Mouse (Mus musculus) left cerebral cortex, adult 8-10 months (tissue): Measurements from ENCODE around the gene Phf1. TPM values are rescaled to one million over a fixed set of nuclear protein-coding genes. Genes with fewer than 3 reads are reported as not detected.

Source experiments
- DNase-seq, 2 experiments: peaks; one replicate each; pipeline ENCODE4 v3.0.0; 2022; ENCODE audit warnings: low spot score in 2 of 2
- total RNA-seq, 4 experiments: library from RNA; stranded (reverse); gene quantifications; 2 replicates each; pipeline ENCODE4 v1.2.4; 2022

Phf1 gene
- total RNA-seq, 4 experiments from 2014 or later = 37.2 to 42.2 (median 38.0) TPM

DNA sequence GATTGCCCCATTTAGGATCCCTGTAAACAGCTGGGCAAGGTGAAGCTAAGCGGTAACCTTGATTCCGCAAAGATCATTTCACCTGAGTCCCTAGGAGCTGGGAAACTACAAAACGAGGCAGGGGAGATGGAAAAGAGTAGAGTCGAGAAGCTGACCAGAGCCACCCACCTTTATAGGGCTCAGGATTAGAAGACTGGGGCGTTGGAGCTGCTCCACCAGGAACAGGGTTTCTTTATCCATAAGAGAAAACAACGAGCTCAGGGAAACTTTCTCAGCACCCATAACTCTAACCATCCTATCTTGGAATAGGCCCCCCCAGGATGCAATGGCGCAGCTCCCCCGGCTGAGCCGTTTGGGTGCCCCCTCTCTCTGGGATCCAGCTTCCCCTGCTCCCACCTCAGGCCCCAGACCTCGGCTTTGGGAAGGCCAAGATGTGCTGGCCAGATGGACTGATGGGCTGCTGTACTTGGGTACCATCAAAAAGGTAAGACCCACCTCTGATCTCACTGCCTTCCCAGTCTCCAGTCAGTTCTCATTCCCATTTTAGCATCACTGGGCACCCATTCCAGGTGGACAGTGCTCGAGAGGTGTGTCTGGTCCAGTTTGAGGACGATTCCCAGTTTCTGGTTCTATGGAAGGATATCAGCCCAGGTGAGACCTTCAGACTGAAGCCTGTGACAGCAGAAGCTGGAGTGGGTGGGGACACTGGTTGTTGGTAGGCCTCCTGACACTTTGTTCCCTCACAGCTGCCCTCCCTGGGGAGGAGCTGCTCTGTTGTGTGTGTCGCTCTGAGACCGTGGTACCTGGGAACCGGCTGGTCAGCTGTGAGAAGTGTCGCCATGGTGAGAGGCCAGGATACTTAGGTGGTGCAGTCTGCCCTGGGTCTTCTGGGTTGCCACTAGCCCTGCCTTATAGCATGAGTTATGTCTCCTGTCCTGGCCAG lies 1.3 kb downstream of the Phf1 start:
- DNase-seq = no peak

GRCm38 (mm10) chr17:26935027-26935426 lies 2.2 kb downstream of the Phf1 start:
- no peak for DNase-seq

- DNase-seq = no peak
These were observed 3.6 kb downstream of the Phf1 start for GRCm38 (mm10) chr17:26936453-26936852.

GRCm38 (mm10) chr17:26936921-26937695 lies 4.3 kb downstream of the Phf1 start:
- DNase-seq = no peak

- no peak for DNase-seq
These were observed 5.2 kb downstream of the Phf1 start for GRCm38 (mm10) chr17:26937883-26938695.

DNA sequence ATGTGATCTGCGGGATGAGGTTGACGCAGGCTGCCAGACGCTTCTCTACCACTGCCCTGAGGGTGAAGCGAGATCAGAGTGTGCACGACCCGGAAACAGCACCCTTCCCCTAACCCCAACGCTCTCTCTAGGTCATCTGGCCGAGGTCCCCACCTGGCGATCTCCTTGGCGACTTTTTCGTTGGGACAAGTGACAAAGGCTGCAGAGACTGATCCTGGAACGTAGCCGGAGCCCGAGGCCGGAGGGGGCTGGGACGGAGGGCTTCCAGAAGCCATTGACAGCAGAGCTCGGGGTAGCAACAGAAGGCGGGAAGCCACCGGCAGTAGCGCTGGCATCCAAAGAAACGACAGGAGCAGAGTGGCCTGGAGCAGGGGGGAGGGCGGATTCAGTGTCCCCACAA lies 5.9 kb downstream of the Phf1 start:
- DNase-seq = no peak

DNA sequence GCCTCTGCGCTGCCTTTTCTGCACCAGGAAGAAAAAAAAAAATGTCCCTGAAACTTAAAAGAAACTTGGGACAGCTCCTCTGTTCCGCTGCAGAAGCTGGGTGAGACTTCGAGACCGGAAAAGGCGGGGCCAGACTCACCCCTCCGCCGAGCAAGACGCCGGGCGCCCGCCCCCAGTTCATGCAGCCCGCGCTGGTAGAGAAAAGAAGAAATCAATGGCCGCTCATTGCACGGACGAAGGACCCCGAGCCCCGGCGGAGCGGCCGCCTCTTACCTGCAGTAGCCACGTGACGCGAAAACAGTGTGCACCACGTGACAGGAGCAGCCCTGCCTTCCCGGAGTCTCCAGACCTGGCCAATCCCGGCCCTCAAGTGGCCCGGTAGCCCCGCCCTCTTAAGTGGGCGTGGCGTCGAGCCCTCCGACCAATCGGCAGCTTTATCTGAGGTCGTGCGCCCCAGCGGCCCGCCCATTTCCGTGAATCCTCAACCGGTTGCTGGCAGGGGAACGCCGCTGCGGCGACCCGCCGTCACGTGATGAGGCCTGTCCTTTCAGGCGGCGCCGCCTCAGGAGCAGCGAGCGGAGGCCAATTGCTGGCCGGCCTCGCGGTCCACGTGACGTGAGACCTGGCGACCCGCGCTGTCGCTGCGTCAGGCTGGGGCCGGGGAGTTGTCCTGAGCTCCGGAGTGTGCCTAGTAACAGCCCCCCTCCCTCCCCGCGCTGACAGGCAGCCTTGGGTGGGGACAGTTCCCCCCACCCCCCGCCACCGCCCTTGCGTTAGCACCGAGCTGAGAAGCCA lies 6.5 kb downstream of the Phf1 start, which contains the start of gene Cuta:
Cuta (minus strand) TSS at position 392 of the 795 bp plus-strand sequence.
- DNase-seq = peak; percentile 98 to 100

- DNase-seq = no peak
These were observed 7.1 kb downstream of the Phf1 start for GRCm38 (mm10) chr17:26939973-26940300.

GRCm38 (mm10) chr17:26941031-26941789 lies 8.4 kb downstream of the Phf1 start, which contains the start of gene Syngap1:
TSS of gene Syngap1 (plus strand) at chr17:26941253.
- DNase-seq = no peak

- no peak for DNase-seq
These were observed 9.2 kb downstream of the Phf1 start for GRCm38 (mm10) chr17:26941841-26942570.

GRCm38 (mm10) chr17:26945824-26946495 lies 13.1 kb downstream of the Phf1 start:
- DNase-seq = peak in 1 of 2 experiments; percentile 44

GRCm38 (mm10) chr17:26946567-26946966 lies 13.7 kb downstream of the Phf1 start:
- DNase-seq = peak; percentile 68 to 69

DNA sequence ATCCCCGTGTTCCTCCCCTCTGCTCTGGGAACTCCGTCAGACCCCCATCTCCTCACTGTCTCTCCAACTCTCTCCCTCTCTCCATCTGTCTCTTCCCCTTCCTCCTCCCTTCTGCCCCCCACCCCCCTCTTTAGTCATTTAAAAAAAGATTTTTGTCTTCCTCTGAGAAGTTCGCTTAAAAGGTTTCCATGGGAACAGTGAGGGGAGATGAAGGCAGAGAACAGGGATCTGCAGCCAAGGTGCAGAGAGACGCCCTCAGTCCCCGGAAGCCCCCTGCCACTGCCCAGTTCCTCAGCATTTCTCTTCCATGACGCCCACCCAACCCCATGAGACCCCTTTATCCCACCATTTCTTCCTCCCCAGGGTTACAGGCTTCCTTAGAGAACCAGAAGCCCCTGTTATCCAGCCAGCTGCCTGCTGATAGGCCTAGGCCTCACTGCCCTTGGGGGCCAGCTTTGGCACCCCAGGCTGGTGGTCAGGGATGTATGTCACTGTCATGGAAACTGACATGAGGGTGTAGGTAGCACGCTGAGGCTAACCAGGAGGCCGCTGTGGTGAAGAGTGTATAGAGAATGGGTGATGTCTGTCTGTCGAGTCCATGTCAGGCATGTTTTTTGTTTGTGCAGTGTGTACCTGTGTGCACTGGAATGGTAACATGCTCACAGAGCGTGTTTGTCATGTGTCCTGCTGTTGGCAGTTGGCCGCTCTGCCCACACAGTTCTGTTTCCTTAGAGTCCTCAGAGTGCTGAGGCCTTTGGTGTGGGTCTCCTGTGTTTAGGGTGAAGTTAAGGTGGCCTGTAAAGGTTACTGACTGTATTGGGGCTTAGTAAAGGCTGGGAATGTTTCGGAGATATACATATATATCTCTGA lies 14.6 kb downstream of the Phf1 start:
- DNase-seq = no peak

DNA sequence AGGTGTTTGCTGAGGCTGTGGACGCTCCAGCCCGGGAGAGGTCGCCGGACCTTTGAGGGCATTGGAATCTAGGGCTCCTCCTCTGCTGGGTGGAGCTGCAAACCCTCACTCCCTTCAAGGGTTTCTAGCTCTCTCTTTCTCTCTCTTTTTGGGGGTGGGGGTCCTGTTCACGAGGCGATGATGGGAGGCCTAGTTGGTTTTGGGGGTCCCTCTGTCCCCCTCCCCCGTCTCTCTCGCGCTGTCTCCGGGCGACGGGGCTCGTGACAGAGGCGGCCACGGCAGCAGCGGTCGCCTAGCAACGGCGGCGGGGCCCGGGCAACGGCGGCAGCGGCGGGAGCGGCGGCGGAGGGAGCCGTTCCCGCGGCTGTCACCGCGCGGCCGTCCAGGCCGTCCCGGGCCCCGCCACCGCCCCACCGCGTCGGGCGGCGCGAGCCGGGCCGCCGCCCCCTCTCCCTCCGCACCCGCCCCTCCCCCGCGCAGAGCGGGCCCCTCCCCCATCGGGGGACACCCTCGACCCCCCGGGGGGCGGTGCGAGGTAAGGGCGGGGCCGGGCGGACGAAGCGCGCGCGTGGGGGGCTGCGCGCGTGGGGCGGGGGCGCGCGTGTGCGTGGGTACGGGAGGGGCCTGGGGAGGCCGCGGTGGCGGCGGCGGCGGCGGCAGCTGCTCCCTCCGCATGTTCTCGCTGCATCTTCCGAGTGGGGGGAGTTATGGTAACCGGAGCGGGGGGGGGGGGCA lies 15.6 kb downstream of the Phf1 start:
- peak in 1 of 2 experiments; percentile 59 for DNase-seq

DNA sequence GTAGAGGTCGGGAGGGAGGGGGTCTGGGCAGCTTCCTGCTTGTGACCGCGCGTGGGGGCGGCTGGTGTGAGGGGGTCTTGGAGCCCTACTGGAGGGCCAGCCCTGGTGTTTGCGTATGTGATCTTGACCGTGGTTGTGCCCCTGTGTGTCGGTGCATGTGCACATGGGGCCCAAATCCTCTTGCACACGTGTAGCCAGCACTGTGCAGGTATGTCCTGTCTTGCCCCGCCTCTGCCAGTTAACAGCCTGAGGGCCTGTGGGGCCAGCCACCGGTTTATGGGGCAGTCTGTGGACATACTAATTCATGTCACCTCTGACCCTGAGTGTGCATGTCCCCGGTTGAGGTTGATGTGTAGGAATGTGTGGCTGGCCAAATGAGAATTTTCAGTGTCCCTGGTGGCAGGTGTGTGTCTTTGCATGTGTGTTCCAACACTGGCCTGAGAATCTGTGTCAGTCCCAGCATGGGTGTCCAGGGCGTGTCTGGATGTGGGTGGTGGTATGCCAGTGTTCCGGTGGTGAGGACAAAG lies 16.3 kb downstream of the Phf1 start:
- no peak for DNase-seq

GRCm38 (mm10) chr17:26949866-26950265 lies 17.0 kb downstream of the Phf1 start:
- no peak for DNase-seq
